Mouse (Mus musculus) E14TG2a.4 (cell line): Measurements from ENCODE around the gene Tctn1.

Experiments used
- H3K27me3 ChIP-seq: 2 replicates; pipeline ENCODE4 v1.6.1; 2014; ENCODE audit warnings: low read length, control low read depth; ENCODE audit not compliant: insufficient read depth
- H3K36me3 ChIP-seq: 2 replicates; pipeline ENCODE4 v1.6.1; 2014; ENCODE audit warnings: low read length, control low read depth; ENCODE audit not compliant: insufficient read depth
- H3K4me1 ChIP-seq: replicated peaks from 2 replicates; pipeline ENCODE4 v1.6.1; 2014; ENCODE audit warnings: low read depth, low read length, control low read depth
- H3K4me3 ChIP-seq: replicated peaks from 2 replicates; pipeline ENCODE4 v1.5.1; 2014; ENCODE audit warnings: mild to moderate bottlenecking, low read length
- H3K9me3 ChIP-seq: 2 replicates; pipeline ENCODE4 v1.6.1; 2014; ENCODE audit warnings: low read length, control low read depth
- CTCF ChIP-seq: conservative IDR thresholded peaks from 2 replicates; pipeline ENCODE4 v1.5.1; 2014; ENCODE audit warnings: low read length
- NANOG ChIP-seq: IDR thresholded peaks from 2 replicates; pipeline ENCODE4 v1.6.1; 2014; ENCODE audit warnings: borderline replicate concordance, low read length, mixed read lengths
- POU5F1 ChIP-seq: IDR thresholded peaks from 2 replicates; pipeline ENCODE4 v1.6.1; 2014; ENCODE audit warnings: low read length, borderline replicate concordance

The Tctn1 gene

DNA sequence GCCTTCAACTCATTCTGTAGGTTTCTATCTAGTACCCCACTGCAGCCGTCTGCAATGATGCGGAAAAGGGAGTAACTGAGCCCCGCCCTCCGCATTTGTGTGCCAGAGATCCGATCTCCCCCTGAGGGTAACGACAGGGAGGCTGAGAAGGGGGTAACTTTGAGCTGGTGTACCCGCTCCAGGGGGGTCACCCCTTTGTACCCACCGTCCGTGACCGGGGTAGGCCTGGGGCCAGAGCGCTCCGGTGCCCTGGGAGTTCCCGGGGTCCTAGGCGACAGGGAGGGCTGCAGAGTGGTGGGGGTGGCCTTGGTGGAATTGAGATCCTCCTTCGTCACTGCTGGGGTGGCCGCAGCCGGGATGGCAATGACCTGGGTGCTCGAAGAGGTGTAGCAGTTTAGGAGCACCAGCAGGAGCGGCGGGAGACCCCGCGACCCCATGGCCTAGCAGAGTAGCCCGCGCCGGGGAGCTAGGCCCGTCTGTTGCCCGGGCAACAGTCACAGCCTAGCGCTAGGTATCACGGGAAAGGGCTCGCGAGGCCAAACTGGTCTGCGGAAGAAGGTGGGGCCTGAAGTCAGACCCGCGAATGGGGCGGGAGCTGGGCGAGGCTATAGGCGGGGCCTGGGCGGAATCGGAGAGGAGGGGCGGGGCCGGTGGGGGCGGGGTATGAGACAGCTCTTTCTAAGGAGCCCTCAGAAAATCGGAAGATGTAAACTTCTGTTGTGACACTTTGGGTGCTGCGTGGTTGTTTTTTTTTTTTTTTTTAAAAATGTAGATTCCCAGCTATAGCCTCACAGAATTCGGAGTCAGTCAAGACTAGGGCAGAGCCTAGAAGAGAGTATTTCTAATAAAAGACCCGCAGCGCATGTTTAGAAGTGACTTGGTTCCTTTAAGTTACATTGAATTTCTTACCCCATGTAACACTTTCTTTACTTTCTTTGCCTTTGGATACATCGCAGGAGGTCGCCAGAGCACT lies at the start of gene Tctn1:
Gene Tctn1 (minus strand): TSS at position 528 of the 973 bp plus-strand sequence.
- TF ChIP-seq POU5F1, result no peak
- no peak for TF ChIP-seq NANOG
- TF ChIP-seq CTCF, result no peak
- Histone ChIP-seq H3K27me3 (no peaks in the 10 kb centered on the region), H3K36me3 (peaks cover 23% of the 10 kb centered on the region), H3K4me3 (peak within 1 kb of the TSS; percentile 93), H3K9me3 (no peaks in the 10 kb centered on the region), H3K4me1 (peaks cover 46% of the 10 kb centered on the region)

DNA sequence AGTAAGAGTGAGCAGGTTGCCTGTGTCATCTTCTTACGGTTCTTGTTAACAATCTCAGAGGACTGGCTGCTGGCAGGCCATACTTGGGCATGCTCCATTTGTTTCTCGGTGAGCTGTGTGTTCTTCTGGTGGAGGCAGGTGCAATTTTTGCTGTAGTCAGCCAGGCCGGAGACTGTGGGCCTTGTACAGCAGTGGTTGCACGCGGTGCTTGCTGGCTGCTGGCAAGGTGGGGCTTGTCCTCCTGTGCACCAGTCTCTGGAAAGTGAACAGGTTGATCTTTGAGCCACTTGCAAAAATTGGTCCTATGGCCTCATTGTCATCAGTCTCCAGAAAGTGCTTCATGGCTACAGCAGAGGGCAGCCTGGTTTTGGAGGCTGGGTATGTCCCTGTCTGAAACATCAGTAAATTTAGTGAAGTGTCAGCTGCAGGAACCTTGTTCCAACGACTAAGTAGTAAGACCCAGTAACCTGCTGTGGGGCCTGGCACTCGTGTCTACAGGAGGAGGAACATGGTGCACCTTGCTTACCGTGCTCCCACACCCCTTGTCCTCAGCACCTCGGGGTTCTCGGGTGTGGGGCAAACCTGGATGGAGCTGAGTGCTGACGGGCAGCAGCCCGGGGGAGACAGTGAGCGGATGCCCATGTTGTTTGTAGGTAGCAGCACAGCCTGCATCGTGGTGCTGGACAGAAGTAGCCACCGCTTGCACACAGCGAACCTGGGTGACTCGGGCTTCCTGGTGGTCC lies 48.9 kb upstream of the Tctn1 start:
- peaks cover 80% of the 10 kb centered on the region for H3K4me1 ChIP-seq
- H3K9me3 ChIP-seq, result no peaks in the 10 kb centered on the region
- peak overlapping the region; percentile 17; the same call in 1 of the 2 replicates for H3K4me3 ChIP-seq
- no peak for TF ChIP-seq POU5F1
- no peak for TF ChIP-seq NANOG
- TF ChIP-seq CTCF, result no peak
- no peaks in the 10 kb centered on the region for H3K27me3 ChIP-seq
- H3K36me3 ChIP-seq, result peaks cover 88% of the 10 kb centered on the region

DNA sequence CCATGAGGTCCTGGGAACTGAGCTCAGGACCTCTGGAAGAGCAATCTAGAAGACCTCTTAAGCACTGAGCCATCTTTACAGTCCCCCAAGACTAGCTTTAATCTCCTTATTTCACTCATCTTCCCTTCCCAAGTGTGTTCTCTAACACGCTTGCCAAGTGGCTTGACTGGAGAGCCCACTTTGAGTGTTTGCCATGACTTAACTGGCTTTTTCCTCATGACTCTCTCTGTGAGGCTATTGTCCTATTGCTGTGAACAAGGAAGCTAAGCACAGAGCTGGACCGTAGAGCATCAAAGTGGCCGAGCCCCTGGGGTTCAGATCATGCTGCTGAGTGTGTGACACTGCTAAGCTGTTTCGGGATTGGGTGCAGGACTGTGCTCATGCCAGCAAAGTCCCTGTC lies 48.1 kb upstream of the Tctn1 start:
- TF ChIP-seq NANOG (no peak), CTCF (no peak), POU5F1 (no peak)
- H3K4me1 ChIP-seq, result peaks cover 80% of the 10 kb centered on the region
- H3K4me3 ChIP-seq, result no peak overlapping the region
- peaks cover 85% of the 10 kb centered on the region for H3K36me3 ChIP-seq
- H3K9me3 ChIP-seq, result no peaks in the 10 kb centered on the region
- no peaks in the 10 kb centered on the region for H3K27me3 ChIP-seq

DNA sequence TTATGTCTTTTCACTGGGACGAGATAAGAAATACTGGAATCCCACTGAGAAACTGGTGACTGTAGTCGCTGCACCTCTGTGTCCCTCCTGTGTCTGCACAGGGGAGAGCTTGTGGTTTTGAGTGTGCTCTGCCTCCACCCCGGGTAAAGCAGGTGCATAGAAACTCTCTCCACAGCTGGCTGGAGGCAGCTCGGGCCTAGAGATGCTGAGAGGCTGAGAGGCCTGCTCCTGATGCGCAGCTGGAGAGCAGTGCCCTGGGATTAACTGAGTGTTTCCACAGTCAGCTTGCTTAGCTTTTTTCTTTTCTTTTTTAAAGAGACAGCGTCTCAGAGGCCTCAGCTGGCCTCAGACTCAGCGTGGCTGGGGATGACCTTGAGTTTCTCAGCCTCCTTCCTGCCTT lies 47.4 kb upstream of the Tctn1 start:
- Histone ChIP-seq H3K4me1 (peaks cover 80% of the 10 kb centered on the region), H3K9me3 (no peaks in the 10 kb centered on the region), H3K27me3 (no peaks in the 10 kb centered on the region), H3K36me3 (peaks cover 78% of the 10 kb centered on the region), H3K4me3 (no peak overlapping the region)
- no peak for TF ChIP-seq POU5F1
- TF ChIP-seq NANOG, result no peak
- TF ChIP-seq CTCF, result no peak

DNA sequence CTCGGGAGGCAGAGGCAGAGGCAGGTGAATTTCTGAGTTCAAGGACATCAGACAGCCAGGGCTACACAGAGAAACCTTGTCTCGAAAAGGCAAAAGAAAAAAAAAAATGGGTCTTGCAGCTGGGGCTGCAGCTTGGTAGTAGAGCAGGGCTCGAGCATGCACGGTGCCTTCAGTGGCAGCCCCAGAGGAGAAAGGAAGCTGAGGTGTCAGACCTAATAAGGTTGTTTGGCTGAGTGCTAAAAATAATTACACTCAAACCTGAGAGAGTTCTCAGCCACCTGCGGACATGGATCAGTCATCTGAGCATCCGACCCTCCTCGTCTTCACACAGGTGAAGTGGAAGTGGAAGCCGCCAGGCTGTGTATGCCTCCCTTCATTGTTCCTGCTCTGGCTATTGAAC lies 46.4 kb upstream of the Tctn1 start:
- Histone ChIP-seq H3K27me3 (no peaks in the 10 kb centered on the region), H3K36me3 (peaks cover 72% of the 10 kb centered on the region), H3K4me3 (no peak overlapping the region), H3K4me1 (peaks cover 74% of the 10 kb centered on the region), H3K9me3 (no peaks in the 10 kb centered on the region)
- TF ChIP-seq NANOG, result no peak

DNA sequence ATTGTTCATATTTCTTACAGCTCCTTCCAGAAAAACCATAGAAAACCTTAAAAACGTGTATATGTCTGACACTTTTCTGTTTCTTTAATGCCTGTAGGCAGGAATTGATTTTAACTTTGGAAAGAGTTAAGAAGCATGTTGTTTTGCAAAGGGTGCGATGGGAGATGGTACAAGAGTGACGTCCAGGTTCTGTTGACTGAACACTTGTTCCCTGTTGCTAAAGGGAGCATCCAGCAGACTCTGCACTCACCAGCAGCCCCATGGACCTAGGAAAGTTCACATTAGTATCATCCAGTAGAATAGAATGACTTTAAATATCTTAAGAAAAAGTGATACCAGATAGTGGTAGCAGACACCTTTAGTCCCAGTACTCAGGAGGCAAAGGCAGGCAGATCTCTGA lies 42.3 kb upstream of the Tctn1 start:
- Histone ChIP-seq H3K4me3 (no peak overlapping the region), H3K27me3 (no peaks in the 10 kb centered on the region)

DNA sequence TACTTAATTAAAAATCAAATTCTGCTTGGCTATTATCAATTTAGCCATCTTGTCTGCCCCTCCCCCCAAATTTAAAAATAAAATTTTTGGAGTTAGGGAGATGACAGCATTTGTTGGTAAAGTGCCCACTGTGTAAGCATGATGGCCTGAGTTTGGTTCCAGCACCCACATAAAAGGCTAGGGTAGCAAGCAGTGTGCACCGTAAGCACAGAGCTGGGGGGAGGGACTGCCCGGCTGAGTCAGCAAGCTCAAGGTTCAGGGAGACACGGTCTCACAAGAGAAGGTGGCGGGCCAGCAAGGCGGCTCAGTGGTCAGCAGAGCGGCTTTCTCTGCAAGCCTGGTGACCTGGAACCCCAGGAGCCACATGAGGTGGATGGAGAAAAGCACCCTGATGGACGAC lies 41.2 kb upstream of the Tctn1 start:
- Histone ChIP-seq H3K36me3 (peaks cover 41% of the 10 kb centered on the region), H3K4me1 (peaks cover 79% of the 10 kb centered on the region), H3K9me3 (no peaks in the 10 kb centered on the region), H3K4me3 (no peak overlapping the region), H3K27me3 (no peaks in the 10 kb centered on the region)
- TF ChIP-seq NANOG (no peak), POU5F1 (no peak), CTCF (no peak)

More for the DNA sequence above, 42.3 kb upstream of the Tctn1 start:
- no peaks in the 10 kb centered on the region for H3K9me3 ChIP-seq
- peaks cover 52% of the 10 kb centered on the region for H3K36me3 ChIP-seq
- TF ChIP-seq NANOG (no peak), CTCF (no peak), POU5F1 (no peak)
- H3K4me1 ChIP-seq, result peaks cover 78% of the 10 kb centered on the region

DNA sequence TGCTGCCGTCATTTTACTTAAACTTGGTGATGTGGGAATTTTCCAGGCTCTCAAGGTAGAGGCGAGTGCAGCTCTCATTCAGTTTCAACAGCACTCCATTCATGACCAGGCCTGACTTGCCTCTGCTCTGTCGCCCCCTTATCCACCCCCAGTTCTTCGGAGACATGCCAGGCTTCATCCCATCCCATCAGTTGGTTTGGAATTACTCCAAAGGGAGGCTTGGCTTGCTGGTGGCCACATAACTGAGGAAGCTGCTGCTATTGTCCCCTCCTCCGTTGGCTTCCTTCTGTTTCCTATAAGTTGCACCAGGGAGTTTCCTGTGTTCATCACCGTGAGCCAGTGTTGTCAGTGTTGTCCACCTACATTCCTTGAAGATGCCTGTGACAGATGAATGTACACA lies 40.3 kb upstream of the Tctn1 start:
- H3K36me3 ChIP-seq, result peaks cover 43% of the 10 kb centered on the region
- no peak for TF ChIP-seq POU5F1
- TF ChIP-seq CTCF, result no peak
- no peak for TF ChIP-seq NANOG
- no peak overlapping the region for H3K4me3 ChIP-seq
- H3K9me3 ChIP-seq, result no peaks in the 10 kb centered on the region
- peaks cover 83% of the 10 kb centered on the region for H3K4me1 ChIP-seq
- H3K27me3 ChIP-seq, result no peaks in the 10 kb centered on the region
